Mouse (Mus musculus) heart, postnatal 25 days (tissue): ENCODE data around the gene Man1c1. TPM values are rescaled to one million over a fixed set of nuclear protein-coding genes. Genes with fewer than 3 reads are reported as not detected.

Experiments
- DNase-seq: peaks from one replicate; pipeline ENCODE4 v3.0.0; 2022; ENCODE audit warnings: low spot score
- intact Hi-C: fragments of 180-260 bp; cut with DNase I; formaldehyde crosslinking; loops from one replicate; pipeline ENCODE4 v1.15.1; 2025
- total RNA-seq, 2 experiments: library from RNA; stranded (reverse); gene quantifications; 2 replicates each; pipeline ENCODE4 v1.2.3; 2021

Man1c1 gene
- total RNA-seq, 2 experiments from 2014 or later, result 21.0 to 25.0 TPM

DNA sequence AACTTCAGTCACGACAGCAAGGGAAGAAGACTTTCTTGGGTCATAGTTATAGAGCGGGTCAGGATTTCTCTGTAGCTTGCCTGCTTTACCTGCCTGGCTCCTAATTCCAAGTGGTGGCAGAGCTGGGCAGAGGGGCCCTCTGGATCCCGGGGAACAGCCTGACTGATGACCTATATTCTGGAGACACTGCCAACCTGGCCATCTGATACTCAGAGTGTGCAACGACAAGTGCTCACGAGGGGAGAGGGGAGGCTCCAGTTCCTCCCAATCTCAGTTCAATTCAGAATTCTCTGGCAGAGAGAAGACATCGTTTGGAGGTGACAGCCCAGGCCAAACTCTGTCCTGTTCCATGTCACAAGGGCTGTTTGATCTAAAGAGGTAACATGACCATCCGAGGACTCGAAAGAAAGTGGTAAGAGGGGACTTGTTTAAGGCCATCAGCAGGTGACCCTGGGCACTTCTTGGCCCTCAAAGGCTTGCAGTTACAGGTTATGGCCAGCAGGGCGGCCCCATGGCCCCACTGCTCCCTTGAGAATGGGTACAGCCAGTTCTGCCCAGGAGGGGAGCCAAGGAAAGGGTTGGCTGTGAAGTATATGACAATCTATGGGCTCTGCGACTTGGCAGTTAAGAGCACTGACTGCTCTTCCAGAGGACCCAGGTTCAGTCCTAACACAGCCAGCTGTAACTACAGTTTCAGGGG is 113.7 kb downstream of the Man1c1 start:
- intact Hi-C loops, result loop anchor here (5.0 kb wide), 1 partner anchor 37 kb away; no protein-coding TSS in a partner anchor
- DNase-seq, result no peak

DNA sequence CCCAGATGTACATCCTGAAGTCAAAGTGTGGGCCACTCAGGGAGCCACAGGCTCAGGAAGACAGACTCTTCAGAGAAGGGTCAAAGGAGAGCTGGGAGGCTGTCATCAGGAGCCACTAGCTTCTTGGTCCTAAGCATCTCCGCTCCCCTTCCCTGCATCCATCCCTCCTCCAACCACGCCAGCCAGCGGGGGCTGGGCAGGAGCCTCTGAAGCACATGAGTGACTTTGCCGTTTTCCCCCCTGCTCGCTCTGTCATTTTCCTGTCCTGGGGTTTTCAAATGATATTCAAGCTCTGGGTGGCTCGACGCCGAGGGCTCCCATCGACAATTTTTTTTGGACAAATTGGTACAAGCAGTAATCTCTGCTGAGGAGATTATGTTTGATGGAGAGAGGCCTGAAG is 114.3 kb downstream of the Man1c1 start:
- intact Hi-C loops, result loop anchor here (5.0 kb wide), 1 partner anchor 38 kb away; no protein-coding TSS in a partner anchor

DNA sequence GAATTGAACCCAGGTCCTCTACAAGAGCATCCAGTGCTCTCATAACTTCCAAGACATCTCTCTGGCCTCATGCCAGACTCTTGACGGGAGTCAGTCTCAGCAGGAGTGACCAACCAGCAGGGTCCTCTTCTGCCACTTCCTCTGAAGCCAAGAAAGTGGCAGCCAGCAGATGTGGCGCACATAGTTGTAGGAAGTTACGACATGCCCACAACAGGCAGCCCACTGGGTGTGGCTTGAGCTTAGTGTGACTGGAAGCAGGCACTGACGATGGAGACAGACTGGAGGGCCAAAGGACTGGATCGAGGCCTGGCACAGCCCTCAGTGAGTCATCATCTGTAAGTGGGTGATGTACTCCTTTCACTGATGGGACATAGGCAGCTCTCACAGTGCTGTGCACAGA is 115.1 kb downstream of the Man1c1 start:
- intact Hi-C loops, result no loop called here
- no peak for DNase-seq

More for the DNA sequence above, 114.3 kb downstream of the Man1c1 start:
- DNase-seq, result no peak

DNA sequence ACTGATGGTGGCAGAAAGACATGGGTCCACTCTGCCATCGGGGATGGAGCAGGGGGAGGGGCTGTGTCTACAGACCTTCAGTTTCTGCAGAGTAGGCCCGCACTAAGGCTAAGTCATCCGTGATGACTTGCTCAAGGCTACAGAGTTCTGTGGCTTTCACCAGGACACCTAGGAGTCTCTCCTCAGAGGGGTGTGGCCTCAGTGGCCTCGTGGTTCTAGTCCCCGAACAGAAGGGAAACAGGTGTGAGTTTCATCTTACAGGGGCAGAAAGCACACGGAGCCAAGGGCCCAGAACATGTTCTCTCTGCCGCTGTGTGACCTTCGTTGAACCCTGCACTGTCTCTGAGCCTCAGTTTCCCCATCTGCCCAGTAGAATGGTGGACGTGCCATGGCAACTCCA is 115.8 kb downstream of the Man1c1 start:
- intact Hi-C loops, result no loop called here
- no peak for DNase-seq

DNA sequence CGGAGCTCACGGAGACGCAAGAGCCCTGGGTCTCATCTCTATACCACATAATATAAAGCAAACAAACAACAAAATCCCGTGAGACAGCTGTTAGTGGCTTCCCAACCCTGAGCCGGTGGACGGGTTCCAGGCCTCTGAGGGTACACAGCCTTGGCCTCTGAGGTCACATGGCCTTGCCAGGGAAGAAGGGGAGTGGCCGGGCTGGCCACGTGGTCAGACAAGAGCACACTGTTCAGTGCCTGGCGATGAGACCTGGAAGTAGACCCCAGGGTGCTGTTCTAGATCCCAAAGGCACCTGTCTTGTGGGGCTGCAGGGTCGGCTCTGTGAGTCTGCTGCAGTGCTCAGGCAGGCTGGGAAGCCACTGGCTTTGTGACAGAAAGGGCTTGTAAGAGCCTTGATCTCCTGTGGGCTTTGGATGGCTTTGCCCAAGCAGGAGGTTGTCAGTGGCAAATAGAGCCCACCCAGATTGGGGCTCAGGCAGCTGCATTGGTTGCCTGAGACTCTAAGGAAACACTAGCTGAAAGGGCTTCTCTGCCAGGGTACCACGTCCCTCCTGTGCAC is 116.4 kb downstream of the Man1c1 start:
- no peak for DNase-seq
- intact Hi-C loops, result no loop called here

DNA sequence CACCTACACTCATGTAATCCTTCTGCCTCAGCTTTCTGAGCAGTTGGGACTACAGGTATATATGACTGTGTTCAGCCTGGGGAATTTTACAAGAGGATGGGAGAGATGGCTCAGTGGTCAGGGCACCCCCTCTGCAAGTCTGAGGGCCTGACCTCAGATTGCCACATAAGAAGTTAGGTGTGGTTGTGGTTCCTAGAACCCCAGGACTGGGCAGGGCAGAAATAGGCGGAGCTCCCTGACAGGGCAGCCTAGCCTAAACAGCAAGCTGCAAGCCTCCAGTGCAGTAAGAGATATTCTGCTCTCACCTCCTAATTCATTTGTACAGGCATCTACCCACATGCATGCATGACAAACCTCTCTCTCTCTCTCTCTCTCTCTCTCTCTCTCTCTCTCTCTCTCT is 117.5 kb downstream of the Man1c1 start:
- intact Hi-C loops, result no loop called here
- no peak for DNase-seq

DNA sequence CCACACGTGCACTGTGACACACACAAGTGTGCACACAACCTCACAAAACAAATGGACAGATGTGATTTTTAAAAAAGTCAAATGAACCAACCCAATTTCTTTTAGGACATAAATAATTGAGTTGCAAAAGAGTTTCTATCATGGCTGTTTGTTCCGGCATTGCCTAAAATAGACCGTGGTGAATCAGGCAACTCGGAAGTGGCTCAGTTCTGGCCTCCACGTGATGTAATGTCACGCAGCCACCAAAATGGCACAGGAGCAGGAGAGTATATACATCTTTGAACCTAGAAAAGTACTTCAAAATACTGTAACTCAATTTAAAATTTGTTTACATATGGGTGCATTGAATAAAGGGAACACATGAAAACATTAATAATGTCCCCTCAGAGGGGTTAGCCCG is 118.0 kb downstream of the Man1c1 start:
- intact Hi-C loops, result no loop called here
- DNase-seq, result no peak

DNA sequence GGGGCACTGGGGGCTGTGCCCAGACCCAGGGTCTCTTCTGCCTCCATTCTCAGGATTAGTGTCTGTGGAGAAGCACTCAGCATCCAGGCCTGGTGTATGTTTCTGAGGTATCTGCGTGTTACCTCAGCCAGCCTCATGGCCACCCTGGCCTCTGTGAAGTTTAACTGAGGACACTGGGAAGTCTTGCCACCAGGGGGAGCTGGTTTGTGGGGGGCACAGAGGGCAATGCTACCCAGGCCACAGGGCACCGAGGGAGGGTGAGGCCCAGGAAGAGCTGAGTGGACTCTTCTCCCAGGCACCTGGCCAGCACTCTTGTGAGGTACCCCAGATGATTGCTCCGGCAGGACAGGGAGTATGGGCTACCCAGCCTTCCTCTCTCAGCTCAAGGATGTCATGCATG is 120.6 kb downstream of the Man1c1 start:
- intact Hi-C loops, result loop anchor here (5.0 kb wide), 1 partner anchor 119 kb away; the partner anchor contains the start of gene Man1c1
- no peak for DNase-seq

DNA sequence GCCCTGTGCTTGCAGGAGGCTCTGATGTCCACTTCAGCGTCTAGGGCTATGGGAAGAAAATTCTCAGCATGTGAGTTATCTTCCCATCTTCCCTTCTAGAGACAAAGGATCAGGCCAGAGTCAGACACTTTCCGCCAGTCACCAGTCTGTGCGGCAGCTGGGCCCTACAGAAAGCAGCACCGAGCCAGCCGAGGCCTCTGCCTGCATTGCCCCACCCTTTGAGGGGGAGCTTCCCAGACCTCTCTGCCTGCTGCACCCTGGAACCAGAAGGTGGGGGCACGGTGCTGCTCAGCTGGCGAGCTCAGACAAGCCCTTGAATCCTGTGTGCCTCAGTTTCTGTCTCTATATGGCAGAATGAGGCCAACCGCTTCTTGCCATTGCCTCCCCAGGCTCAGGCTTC is 122.7 kb downstream of the Man1c1 start:
- intact Hi-C loops, result loop anchor here (5.0 kb wide), 1 partner anchor 121 kb away; the partner anchor contains the start of gene Man1c1
- DNase-seq, result no peak

DNA sequence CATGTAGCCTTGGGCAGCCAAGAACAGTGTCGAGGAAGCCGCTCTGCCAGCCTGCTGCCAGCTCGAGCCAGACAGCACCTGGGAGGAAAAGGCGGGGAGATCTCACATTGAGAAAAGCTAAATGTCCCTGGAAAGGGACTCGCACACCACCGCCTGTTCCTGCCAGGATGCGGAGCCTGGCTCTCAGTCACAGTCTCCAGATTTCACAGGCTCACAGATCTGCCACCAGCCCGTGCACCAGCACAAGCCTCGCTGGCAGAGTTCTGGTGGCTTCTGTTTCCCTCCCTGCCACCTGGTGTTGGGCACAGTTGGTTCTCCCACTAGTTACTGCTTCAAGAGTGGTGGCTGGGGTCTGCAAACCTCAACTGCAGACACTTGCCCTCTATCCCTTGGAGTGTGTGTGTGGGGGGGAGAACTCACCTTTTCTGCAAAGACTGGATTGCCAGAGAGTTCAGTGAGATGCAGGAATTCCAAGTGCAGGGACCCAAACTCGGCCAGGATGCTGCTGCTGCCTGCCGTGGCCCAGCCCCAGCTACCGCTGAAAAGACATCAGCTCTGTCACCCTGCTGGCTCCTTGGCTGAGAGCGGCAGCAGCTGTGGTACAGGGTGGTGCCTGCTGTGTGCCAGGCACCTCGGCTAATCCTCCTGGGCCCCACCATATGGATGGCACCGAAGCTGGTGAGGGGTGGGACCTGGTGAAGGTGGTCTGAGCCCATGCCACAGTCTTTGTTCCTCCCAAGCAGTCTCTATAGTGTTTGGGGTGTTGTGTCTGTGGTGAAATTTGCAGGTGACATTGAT is 123.5 kb downstream of the Man1c1 start:
- no peak for DNase-seq
- intact Hi-C loops, result loop anchor here (5.0 kb wide), 1 partner anchor 122 kb away; the partner anchor contains the start of gene Man1c1

DNA sequence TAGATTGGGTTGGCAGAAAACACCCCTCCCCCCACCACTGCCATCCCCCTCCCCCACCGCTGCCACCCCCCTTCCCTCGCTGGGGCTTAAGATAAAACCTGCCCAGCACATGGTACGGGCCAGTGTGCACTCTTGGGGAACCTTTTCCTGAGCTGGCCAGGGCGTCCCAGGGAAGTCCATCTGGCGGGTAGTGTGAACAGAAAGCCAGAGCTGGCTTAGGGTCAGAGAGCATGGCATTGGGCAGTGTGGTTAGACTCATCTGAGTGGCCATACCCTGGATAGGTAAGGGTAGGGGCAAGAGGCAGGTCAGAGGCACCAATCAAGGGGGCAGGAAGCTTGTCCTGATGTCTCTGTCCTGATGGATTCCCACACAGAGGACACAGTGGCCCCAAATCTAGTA is 124.5 kb downstream of the Man1c1 start:
- intact Hi-C loops, result loop anchor here (5.0 kb wide), 1 partner anchor 123 kb away; the partner anchor contains the start of gene Man1c1
- no peak for DNase-seq

DNA sequence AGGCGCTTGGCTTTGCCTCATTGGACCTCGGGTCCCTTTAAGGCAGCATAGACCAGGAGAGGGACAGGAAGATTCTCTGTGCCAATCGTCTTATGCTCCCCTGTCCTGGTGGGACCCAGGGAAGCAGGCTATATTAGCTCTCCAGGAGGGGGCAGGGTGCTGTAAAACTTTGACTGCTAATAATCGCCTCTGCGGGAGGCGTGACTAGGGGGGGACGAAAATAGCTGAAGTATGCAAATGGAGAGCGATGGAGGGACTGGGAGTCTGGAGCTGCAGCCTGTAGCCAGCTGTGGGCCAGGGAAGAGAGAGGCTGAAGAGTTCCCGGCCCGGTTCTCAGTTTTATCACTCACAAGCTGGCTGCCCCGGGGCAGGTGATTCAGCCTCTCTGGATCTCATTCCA is 124.9 kb downstream of the Man1c1 start:
- intact Hi-C loops, result no loop called here
- DNase-seq, result no peak

DNA sequence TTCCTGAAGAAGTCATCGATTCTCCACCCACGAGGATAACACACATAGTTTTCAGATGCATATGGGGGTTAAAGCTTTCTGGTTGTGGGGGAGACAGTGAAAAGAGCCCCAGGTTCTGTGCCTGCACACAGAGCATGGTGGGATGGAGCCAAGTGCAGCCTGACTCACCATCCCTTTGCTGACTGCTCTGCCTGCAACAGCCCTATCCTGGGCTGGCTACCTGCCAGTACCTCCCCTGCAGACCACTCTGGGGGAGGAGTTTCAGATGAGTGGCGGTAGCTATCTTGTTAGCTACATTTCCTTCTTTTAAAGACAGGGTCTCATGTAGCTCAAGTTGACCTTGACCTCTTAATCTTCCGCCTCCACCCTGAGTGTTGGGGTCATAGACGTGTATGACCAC is 125.7 kb downstream of the Man1c1 start:
- intact Hi-C loops, result no loop called here

DNA sequence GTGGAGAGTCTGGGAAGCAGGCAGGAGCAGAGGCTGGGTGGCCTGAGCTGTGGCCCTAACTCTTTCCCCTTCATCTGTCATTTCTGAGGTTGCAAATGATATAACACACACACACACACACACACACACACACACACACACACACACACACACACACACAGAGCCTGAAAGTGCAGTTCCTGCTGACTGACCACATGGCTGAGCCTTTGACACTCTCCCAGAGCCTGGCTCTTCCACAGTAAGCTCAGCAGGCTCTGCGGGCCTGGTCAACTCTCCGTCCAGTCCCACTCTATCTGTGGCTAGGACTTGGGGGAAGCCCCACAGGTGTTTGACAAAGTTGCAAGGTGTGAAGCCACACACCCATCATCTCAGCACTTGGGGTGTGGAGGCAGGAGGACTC is 126.8 kb downstream of the Man1c1 start:
- intact Hi-C loops, result no loop called here
- DNase-seq, result no peak

More for the DNA sequence above, 125.7 kb downstream of the Man1c1 start:
- DNase-seq, result no peak

DNA sequence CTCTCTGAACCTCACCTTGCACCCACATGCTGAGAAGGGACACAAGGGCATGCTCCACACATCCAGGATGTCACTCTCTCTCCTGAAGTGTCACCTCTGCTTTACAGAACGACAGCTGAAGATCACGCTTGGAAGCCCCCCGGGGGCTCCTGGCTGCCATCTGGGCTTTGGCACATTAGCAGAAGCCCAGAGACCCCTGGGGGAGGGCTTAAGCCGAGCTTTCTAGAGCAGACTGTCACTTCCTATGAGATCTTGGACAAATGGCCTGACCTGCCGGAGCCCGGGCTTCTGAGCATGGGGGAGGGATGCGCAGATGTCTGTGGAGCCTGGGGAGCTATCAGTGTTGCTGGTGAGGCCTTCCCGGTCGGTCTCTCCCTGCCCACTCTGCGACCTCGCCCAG is 128.6 kb downstream of the Man1c1 start:
- intact Hi-C loops, result no loop called here
- DNase-seq, result no peak

DNA sequence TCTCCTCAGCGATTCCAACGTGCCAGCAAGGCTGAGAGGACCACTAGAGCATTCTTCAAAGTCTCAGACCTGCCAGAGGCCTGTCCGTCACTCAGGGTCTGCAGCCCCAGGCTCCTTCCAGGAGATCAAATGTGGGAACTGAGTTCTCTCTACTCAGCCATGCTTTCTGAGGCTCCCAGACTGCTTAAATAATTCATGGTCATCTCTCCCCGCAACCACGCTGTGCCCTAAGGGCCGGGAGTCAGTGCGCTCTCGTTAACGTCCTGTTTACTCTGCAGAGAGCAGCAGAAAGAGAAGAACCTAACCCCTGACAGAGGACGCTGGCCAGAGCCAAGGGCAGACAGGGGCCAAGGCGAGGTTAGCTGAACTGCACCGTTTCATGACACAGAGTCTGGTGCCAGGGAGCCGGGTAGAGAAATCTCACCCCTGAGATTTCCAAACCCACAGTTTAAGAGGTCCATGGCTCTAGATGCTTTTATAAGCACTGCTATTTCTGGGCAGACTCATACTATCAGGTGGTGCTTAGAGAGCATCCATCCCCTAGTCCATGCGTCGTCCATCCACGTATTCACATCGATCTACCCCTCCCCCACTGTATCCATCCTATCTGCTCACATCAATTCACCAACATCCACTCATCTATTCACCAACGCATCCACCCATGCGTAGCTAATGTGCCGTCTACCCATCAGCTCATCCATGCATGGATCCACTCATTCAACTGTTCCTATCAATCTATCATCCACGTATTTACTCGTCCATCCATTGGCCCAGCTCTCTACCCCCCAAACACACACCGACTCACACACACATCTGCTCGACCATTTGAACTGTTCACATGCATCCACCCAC is 131.4 kb downstream of the Man1c1 start:
- intact Hi-C loops, result no loop called here
- DNase-seq, result no peak

DNA sequence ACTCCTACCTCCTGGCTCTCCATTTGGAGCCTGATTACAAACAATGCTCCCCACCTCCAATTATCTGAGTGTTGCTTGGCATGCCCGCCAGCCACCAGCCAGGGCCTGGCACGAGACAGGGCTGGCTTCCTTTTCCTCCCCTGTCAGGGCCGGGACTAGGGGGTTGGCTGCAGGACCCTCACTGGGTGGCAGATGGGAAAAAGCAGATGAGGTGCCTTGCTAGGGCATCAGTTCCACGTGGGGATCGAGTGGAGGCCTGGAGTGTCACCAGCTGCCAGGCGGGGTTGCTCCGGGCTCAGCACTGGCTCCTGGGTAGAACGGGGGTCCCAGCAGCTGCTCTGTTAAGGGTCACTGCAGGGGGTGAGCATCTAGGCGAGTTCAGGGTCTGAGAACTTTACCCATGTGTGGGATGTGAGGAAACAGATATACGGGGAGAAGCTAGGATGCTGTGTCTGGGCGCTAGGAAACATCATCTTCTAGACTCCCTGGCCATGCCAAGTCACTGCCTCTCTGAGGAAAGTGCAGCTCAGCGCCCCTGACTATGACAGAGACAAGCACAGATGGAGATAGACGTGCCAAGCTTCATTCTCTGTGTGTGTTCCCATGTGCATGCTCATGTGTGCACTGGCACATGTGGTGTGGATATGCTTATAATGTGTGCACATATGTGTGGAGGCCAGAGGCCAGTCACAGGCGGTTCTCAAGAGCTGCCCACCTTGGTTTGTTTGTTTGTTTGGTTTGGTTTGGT is 133.2 kb downstream of the Man1c1 start:
- intact Hi-C loops, result no loop called here
- DNase-seq, result no peak

DNA sequence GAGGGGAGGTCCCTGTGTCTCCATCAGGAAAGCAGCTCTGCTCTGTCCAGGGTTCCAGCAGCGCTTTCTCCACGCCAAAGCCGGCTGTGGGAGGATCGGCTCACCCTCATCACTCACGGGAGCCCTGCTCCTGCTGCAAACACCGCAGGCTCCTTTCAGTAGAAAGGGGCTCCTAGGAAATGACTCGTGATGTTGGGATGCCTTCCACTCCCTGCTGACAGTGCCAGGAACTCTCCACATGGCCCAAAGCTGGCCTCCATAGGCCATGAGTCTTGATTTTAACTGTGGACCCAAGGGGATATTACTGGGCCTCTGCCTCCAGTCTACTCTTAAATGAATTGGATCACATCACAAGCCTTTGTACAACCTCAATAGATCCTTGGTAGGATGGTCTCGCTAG is 134.3 kb downstream of the Man1c1 start:
- intact Hi-C loops, result no loop called here
- no peak for DNase-seq

DNA sequence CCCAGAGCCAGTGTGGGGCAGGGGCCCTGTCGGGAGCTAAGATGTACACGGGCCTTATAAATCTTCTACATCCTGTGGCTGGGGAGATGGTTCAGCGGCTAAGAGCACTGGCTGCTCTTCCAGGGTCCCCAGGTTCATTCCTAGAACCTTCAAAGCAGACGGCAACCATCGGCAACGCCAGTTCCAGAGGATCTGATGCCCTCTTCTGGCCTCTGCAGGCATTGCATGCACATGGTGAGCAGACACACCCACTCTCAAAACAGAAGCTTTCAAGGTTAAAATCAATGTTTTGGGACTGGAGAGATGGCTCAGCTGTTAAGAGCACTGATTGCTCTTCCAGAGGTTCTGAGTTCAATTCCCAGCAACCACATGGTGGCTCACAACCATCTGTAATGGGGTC is 134.9 kb downstream of the Man1c1 start:
- no peak for DNase-seq
- intact Hi-C loops, result no loop called here
